Mouse (Mus musculus) neural tube, embryonic 15.5 days (tissue): ENCODE data around the gene Nop10. TPM values are rescaled to one million over a fixed set of nuclear protein-coding genes. Genes with fewer than 3 reads are reported as not detected.

Source experiments
- ATAC-seq: fragments of 200-750 bp; cut with Nextera tagmentation; 2 replicates; pipeline ENCODE4 v1.8.0; 2017; ENCODE audit warnings: mild to moderate bottlenecking, moderate TSS enrichment, moderate library complexity; ENCODE audit not compliant: low FRiP score
- H3K27ac ChIP-seq: fragments of 300-500 bp; sonication (generic); replicated peaks from 2 replicates; pipeline ENCODE4 v1.5.1; 2015; ENCODE audit warnings: mild to moderate bottlenecking, inconsistent platforms
- H3K27me3 ChIP-seq: fragments of 300-500 bp; sonication (generic); replicated peaks from 2 replicates; pipeline ENCODE4 v1.6.1; 2015; ENCODE audit warnings: inconsistent platforms
- H3K36me3 ChIP-seq: fragments of 300-500 bp; sonication (generic); 2 replicates; pipeline ENCODE4 v1.6.1; 2015; ENCODE audit warnings: inconsistent platforms
- H3K4me1 ChIP-seq: fragments of 300-500 bp; sonication (generic); 2 replicates; pipeline ENCODE4 v1.6.1; 2015; ENCODE audit warnings: inconsistent platforms
- H3K4me2 ChIP-seq: fragments of 300-500 bp; sonication (generic); 2 replicates; pipeline ENCODE4 v1.6.1; 2015; ENCODE audit warnings: inconsistent platforms, mild to moderate bottlenecking, moderate library complexity
- H3K4me3 ChIP-seq: fragments of 300-500 bp; sonication (generic); replicated peaks from 2 replicates; pipeline ENCODE4 v1.5.1; 2015; ENCODE audit warnings: mild to moderate bottlenecking, inconsistent platforms
- H3K9ac ChIP-seq: fragments of 300-500 bp; sonication (generic); replicated peaks from 2 replicates; pipeline ENCODE4 v1.6.1; 2015; ENCODE audit warnings: mild to moderate bottlenecking, inconsistent platforms
- H3K9me3 ChIP-seq: fragments of 300-500 bp; sonication (generic); replicated peaks from 2 replicates; pipeline ENCODE4 v1.6.1; 2016; ENCODE audit warnings: inconsistent platforms
- WGBS: fragments of 180-500 bp; shearing (Covaris S2); methylation state at CpG from one replicate; pipeline ENCODE4 v1.1.7; 2015; ENCODE audit warnings: mixed read lengths; 5-methylcytosine and 5-hydroxymethylcytosine counted together
- polyA plus RNA-seq: library from polyadenylated mRNA; unstranded; fragments of >200 nt; fragmentation: Nextera tagmentation; extraction: Ambion mirVana; gene quantifications from 2 replicates; pipeline ENCODE4 v1.2.1, GENCODE M21; 2015

Nop10 gene
- polyA plus RNA-seq = 205 and 216 TPM in 2 replicates

DNA sequence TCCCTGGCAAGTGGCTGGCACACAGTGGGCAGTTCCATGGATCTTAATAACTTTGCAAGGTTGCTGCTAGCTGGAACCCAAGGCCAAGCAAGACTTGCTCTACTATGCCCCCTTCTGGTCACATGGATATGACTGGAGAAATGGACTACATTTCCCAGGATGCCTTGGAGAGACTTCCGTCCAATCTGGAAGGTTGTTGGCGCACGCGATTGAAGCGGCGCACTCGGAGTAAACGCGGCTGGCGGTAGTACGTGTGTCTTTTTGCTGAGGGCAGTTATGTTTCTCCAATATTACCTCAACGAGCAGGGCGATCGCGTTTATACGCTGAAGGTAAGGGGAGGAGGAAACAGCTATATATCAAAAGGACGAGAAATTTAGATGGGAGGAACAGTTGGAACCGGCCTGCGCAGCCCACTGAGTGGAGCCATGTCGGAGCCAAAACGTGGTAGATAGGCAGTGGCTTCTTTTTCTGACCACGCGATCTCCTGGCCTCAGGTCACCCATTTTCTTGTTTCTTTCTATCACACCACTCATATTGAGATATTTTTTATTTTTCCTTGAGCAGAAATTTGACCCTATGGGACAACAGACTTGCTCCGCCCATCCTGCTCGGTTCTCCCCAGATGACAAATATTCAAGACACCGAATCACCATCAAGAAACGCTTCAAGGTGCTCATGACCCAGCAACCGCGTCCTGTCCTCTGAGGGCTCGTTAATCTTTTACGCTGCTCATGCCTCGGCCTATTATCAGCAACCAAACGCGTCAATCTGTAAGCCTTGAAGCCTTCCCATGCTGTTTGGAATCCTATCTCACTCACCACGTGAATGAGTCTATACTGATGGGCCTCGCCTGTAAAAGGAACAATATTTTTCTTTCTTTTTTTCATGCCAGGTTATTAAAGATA lies at the start of gene Nop10:
Nop10 (plus strand) TSS at position 179 of the 906 bp plus-strand sequence.
- ATAC-seq = peak; percentile 63
- peaks cover 27% of the 10 kb centered on the region for H3K4me1 ChIP-seq
- under 1% methylated on average over 36 of the region's 36 CpGs for WGBS

DNA sequence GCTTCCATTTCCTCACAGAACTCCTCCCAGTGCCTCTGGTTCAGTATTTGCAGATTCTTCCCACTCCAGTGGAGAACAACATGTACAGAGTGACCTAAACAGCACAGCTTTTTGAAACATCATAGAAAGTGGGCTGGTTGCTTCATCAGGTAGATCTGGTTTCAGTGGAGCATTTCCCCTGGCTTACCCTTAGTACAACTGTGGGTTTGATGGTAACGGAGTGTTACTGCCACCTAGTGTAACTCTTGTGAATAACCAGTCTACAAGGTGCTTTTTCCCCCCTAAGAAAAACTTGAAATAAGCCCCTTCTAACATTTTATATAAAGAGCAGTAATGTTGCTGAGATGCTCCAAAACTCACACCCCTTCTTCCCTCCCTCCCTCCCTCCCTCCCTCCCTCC lies 45.7 kb upstream of the Nop10 start:
- Histone ChIP-seq H3K27ac (no peak overlapping the region), H3K9me3 (no peaks in the 10 kb centered on the region), H3K4me3 (no peak overlapping the region), H3K4me1 (no peaks in the 10 kb centered on the region), H3K36me3 (no peaks in the 10 kb centered on the region), H3K27me3 (no peaks in the 10 kb centered on the region), H3K9ac (no peak overlapping the region), H3K4me2 (no peak overlapping the region)
- WGBS = 11% methylated on average over 1 of the region's 1 CpGs
- peak; percentile 65; the same call in 1 of the 2 replicates for ATAC-seq

More for the DNA sequence above, at the start of gene Nop10:
- Histone ChIP-seq H3K9me3 (no peaks in the 10 kb centered on the region), H3K9ac (peak within 1 kb of the TSS; percentile 65), H3K4me2 (peak within 1 kb of the TSS; percentile 70), H3K4me3 (peak within 1 kb of the TSS; percentile 66), H3K27ac (peak within 1 kb of the TSS; percentile 83), H3K36me3 (no peaks in the 10 kb centered on the region), H3K27me3 (no peaks in the 10 kb centered on the region)

GRCm38 (mm10) chr2:112217614-112218013 lies 44.1 kb upstream of the Nop10 start:
- Histone ChIP-seq H3K27ac (no peak overlapping the region), H3K4me3 (no peak overlapping the region), H3K4me1 (no peaks in the 10 kb centered on the region), H3K4me2 (no peak overlapping the region), H3K9ac (no peak overlapping the region), H3K27me3 (no peaks in the 10 kb centered on the region), H3K36me3 (no peaks in the 10 kb centered on the region), H3K9me3 (no peaks in the 10 kb centered on the region)
- WGBS = 81% methylated on average over 6 of the region's 6 CpGs
- no peak for ATAC-seq

DNA sequence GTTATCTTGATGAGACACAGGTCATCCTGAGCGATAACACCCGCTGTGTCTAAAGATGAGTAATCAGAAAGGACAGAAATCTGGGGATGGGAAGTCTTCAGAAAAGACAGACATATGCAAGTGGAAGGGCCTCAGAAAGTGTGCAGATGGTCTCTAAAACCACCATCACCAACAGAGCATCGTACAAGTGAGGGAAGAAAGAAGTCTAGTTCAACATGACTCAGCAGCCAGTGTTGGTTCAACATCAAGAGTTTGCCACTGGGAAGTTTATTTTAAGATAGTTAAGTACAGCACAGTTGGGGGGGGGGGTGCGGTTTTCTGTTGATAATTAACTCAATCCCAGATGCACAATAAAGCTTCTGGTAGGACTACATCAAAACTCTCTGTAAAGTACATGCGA lies 40.8 kb upstream of the Nop10 start:
- no peak overlapping the region for H3K4me2 ChIP-seq
- WGBS = 92% methylated on average over 5 of the region's 5 CpGs
- H3K4me3 ChIP-seq = no peak overlapping the region
- ATAC-seq = no peak
- H3K4me1 ChIP-seq = no peaks in the 10 kb centered on the region
- no peaks in the 10 kb centered on the region for H3K36me3 ChIP-seq
- no peak overlapping the region for H3K27ac ChIP-seq
- H3K27me3 ChIP-seq = no peaks in the 10 kb centered on the region
- H3K9me3 ChIP-seq = no peaks in the 10 kb centered on the region
- no peak overlapping the region for H3K9ac ChIP-seq

DNA sequence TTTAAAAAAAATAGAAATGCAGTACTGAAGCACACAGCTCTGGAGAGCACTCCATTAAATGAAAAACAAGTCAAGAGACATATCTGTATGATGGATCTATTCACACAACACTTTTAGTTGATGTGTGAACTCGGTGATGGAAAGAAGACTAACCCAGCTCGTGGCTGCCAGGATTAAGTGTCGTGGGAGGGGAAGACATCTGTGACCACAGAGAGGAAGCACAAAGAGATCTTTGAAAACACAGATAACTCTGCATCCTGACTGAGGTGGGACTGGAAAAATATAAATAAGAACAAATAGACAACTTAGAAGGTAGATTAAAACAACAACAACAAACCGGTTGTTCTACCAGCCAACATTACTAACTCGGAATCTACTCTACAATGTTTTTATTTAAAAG lies 39.1 kb upstream of the Nop10 start:
- Histone ChIP-seq H3K4me3 (no peak overlapping the region), H3K4me2 (no peak overlapping the region), H3K9me3 (no peaks in the 10 kb centered on the region), H3K36me3 (no peaks in the 10 kb centered on the region), H3K27ac (no peak overlapping the region), H3K9ac (no peak overlapping the region), H3K27me3 (no peaks in the 10 kb centered on the region), H3K4me1 (no peaks in the 10 kb centered on the region)
- ATAC-seq = no peak
- WGBS = 88% methylated on average over 5 of the region's 5 CpGs

DNA sequence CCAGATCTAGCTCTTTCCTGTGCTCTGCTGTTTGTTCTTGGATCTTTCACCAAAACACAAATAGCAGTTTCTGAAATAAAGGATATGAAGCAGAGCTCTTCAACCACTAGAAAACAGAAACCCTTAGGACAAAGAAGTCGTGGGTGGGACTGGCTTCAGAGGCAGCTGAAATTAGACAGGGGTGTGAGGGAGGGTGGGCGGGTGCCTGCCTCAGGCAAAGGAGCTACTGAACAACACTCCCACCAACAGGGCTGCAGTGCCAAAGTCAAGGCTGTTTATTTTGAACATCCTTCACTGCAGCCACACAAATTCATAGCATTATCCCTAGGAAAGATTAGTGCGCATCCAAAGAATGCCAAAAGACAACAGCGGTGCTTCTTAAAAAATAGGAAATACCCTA lies 37.4 kb upstream of the Nop10 start:
- H3K4me2 ChIP-seq = no peak overlapping the region
- H3K36me3 ChIP-seq = no peaks in the 10 kb centered on the region
- 66% methylated on average over 4 of the region's 4 CpGs for WGBS
- no peak overlapping the region for H3K27ac ChIP-seq
- ATAC-seq = no peak
- no peaks in the 10 kb centered on the region for H3K27me3 ChIP-seq
- no peak overlapping the region for H3K4me3 ChIP-seq
- H3K9me3 ChIP-seq = no peaks in the 10 kb centered on the region
- H3K9ac ChIP-seq = no peak overlapping the region
- no peaks in the 10 kb centered on the region for H3K4me1 ChIP-seq

DNA sequence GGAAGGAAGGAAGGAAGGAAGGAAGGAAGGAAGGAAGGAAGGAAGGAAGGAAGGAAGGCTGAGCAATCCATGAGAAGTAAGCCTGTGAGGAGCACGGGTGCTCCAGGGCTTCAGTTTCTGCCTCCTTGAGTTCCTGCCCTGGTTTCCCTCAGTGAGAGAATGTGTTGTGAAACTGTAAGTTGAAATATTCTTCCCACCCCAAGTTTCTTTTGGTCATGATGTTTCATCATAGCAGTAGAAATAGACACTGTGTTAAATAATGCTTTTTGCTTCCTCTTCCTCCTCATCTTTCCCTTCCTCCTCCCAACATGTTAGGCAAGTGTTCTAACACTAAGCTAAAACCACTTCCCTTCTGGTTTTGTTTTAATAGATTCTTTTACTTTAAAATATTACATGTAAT lies 29.1 kb upstream of the Nop10 start:
- Histone ChIP-seq H3K9ac (no peak overlapping the region), H3K36me3 (no peaks in the 10 kb centered on the region), H3K4me2 (no peak overlapping the region), H3K27ac (no peak overlapping the region), H3K9me3 (no peaks in the 10 kb centered on the region), H3K27me3 (no peaks in the 10 kb centered on the region), H3K4me1 (no peaks in the 10 kb centered on the region), H3K4me3 (no peak overlapping the region)
- WGBS = 70% methylated on average over 1 of the region's 1 CpGs
- ATAC-seq = no peak

- H3K4me2 ChIP-seq = no peak overlapping the region
- peaks cover 16% of the 10 kb centered on the region for H3K4me1 ChIP-seq
- H3K36me3 ChIP-seq = no peaks in the 10 kb centered on the region
- H3K27ac ChIP-seq = no peak overlapping the region
- no peaks in the 10 kb centered on the region for H3K27me3 ChIP-seq
- 77% methylated on average over 2 of the region's 2 CpGs for WGBS
- H3K9ac ChIP-seq = no peak overlapping the region
- H3K9me3 ChIP-seq = no peaks in the 10 kb centered on the region
- ATAC-seq = no peak
- no peak overlapping the region for H3K4me3 ChIP-seq
Measured at GRCm38 (mm10) chr2:112236620-112237019, 25.1 kb upstream of the Nop10 start.

- Histone ChIP-seq H3K4me2 (no peak overlapping the region), H3K9ac (no peak overlapping the region), H3K36me3 (peaks cover 12% of the 10 kb centered on the region; the same call in 1 of the 2 replicates), H3K4me3 (no peak overlapping the region), H3K27ac (no peak overlapping the region), H3K4me1 (peaks cover 16% of the 10 kb centered on the region), H3K9me3 (no peaks in the 10 kb centered on the region), H3K27me3 (no peaks in the 10 kb centered on the region)
- WGBS = 21% methylated on average over 4 of the region's 4 CpGs
- ATAC-seq = no peak
Measured at GRCm38 (mm10) chr2:112238006-112238405, 23.7 kb upstream of the Nop10 start.

GRCm38 (mm10) chr2:112239212-112239934 lies 22.4 kb upstream of the Nop10 start, which contains the start of gene Lpcat4:
Gene Lpcat4 (plus strand): TSS chr2:112239468.
- Histone ChIP-seq H3K4me3 (peak within 1 kb of the TSS; percentile 92), H3K27ac (peak within 1 kb of the TSS; percentile 99), H3K4me2 (peak within 1 kb of the TSS; percentile 88), H3K9ac (peak within 1 kb of the TSS; percentile 96), H3K27me3 (no peaks in the 10 kb centered on the region), H3K4me1 (peaks cover 16% of the 10 kb centered on the region), H3K36me3 (peaks cover 22% of the 10 kb centered on the region), H3K9me3 (no peaks in the 10 kb centered on the region)
- WGBS = under 1% methylated on average over 71 of the region's 94 CpGs
- ATAC-seq = peak; percentile 92

DNA sequence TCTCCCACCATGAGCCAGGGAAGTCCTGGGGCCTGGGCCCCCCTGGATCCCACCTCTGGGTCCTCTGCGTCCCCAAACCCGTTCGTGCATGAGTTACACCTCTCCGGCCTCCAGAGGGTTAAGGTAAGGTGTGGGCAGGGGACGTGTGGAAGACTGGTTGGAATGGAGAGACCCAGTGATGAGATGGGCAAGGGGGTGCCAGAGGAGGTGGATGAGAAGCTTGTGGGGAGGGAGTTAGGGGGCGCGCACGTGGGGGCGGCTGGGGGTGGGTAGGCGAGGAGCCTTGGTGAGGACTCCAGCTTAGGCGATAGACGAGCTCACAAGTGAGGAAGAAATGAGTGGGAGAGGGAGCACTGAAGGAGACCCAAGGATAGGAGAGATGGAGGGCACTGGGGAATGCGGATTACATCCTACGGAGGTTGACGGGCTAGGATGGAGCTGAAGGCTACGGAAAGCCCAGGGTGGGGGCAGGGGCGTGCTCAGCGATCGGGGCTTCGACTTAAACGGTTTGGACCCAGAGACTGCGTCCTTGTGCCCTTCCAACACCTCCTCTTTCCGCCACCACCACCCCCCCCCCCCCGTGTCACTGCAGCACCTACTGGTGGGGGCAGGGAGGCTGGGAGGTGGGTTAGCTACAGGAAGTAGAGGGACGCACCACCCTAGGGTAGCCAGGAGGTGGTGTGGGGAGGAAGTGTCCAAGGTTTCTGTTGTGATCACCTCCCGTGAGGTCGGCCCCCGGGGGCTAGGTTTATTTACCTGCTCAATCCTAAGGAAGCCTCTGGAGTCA lies 21.6 kb upstream of the Nop10 start:
- H3K27ac ChIP-seq = peak overlapping the region; percentile 99
- peaks cover 16% of the 10 kb centered on the region for H3K4me1 ChIP-seq
- H3K4me3 ChIP-seq = peak overlapping the region; percentile 92
- peak overlapping the region; percentile 96 for H3K9ac ChIP-seq
- peak overlapping the region; percentile 88 for H3K4me2 ChIP-seq
- peak; percentile 76 for ATAC-seq
- WGBS = under 1% methylated on average over 26 of the region's 28 CpGs
- peaks cover 28% of the 10 kb centered on the region for H3K36me3 ChIP-seq
- no peaks in the 10 kb centered on the region for H3K9me3 ChIP-seq
- no peaks in the 10 kb centered on the region for H3K27me3 ChIP-seq
